Mouse (Mus musculus) hindbrain, embryonic 15.5 days (tissue): ENCODE data around the gene Eml1. TPM values are rescaled to one million over a fixed set of nuclear protein-coding genes. Genes with fewer than 3 reads are reported as not detected.

Experiments used
- ATAC-seq: fragments of 200-750 bp; cut with Nextera tagmentation; 2 replicates; pipeline ENCODE4 v1.8.0; 2017; ENCODE audit warnings: low read depth, moderate number of reproducible peaks, moderate TSS enrichment; ENCODE audit not compliant: low FRiP score
- H3K27ac ChIP-seq: fragments of 300-500 bp; sonication (generic); replicated peaks from 2 replicates; pipeline ENCODE4 v1.5.1; 2015; ENCODE audit warnings: mild to moderate bottlenecking, inconsistent platforms
- H3K27me3 ChIP-seq: fragments of 300-500 bp; sonication (generic); 2 replicates; pipeline ENCODE4 v1.6.1; 2015; ENCODE audit warnings: control low read depth, inconsistent platforms
- H3K36me3 ChIP-seq: fragments of 300-500 bp; sonication (generic); 2 replicates; pipeline ENCODE4 v1.6.1; 2015; ENCODE audit warnings: control low read depth, inconsistent platforms
- H3K4me1 ChIP-seq: fragments of 300-500 bp; sonication (generic); replicated peaks from 2 replicates; pipeline ENCODE4 v1.6.1; 2015; ENCODE audit warnings: control low read depth, inconsistent platforms
- H3K4me2 ChIP-seq: fragments of 300-500 bp; sonication (generic); 2 replicates; pipeline ENCODE4 v1.6.1; 2015; ENCODE audit warnings: moderate library complexity, mild to moderate bottlenecking, inconsistent platforms
- H3K4me3 ChIP-seq: fragments of 300-500 bp; sonication (generic); 2 replicates; pipeline ENCODE4 v1.5.1; 2015; ENCODE audit warnings: mild to moderate bottlenecking, inconsistent platforms
- H3K9ac ChIP-seq: fragments of 300-500 bp; sonication (generic); 2 replicates; pipeline ENCODE4 v1.6.1; 2015; ENCODE audit warnings: inconsistent platforms
- H3K9me3 ChIP-seq: fragments of 300-500 bp; sonication (generic); 2 replicates; pipeline ENCODE4 v1.6.1; 2016; ENCODE audit warnings: control low read depth, inconsistent platforms
- WGBS: fragments of 180-500 bp; shearing (Covaris S2); methylation state at CpG from one replicate; pipeline ENCODE4 v1.1.7; 2015; 5-methylcytosine and 5-hydroxymethylcytosine counted together
- polyA plus RNA-seq: library from polyadenylated mRNA; unstranded; fragments of >200 nt; fragmentation: Nextera tagmentation; extraction: Ambion mirVana; gene quantifications from 2 replicates; pipeline ENCODE4 v1.2.1, GENCODE M21; 2015

Eml1 gene
- polyA plus RNA-seq, 1 experiment from 2014 or later = 58.2 TPM

DNA sequence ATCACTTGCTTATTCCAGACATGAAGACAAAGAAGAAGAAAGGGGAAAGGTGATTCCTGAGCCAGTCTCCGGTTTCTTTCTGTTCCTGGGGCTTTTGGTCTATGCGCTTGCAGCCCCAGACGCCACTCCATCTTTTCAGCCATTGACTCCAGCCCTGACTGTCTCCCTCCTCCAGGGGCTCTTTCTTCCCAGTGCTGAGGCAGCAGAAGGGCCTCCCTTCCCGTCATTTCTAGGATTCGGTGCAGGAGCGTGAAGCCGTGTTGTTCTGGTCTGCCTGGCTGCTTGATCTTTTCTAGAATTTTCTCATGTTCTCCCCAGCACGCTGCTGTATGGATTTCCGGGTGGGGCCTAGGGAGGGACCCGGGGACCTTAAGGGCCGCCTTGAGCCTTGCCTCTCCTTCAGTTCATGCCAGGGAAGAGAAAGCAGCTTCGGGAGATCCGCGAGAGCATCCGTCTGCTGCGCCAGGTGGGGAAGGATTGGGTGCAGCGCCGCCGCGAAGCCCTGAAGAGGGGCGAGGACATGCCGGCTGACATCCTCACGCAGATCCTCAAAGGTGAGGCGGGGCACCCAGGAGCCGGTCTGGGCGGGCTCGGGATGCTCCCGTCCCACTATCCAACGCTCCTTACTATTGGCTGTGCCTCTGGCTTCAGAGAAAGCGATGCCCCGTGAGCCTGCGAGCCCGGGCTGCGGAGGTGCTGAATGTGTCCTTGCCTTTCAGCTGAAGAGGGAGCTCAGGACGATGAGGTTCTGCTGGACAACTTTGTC lies 18.2 kb upstream of the Eml1 start:
- peak overlapping the region; percentile 46 for H3K4me2 ChIP-seq
- 10% methylated on average over 35 of the region's 35 CpGs for WGBS
- ATAC-seq = no peak; the same call in 1 of the 2 replicates
- peaks cover 9% of the 10 kb centered on the region for H3K4me1 ChIP-seq
- H3K36me3 ChIP-seq = no peaks in the 10 kb centered on the region
- no peaks in the 10 kb centered on the region for H3K9me3 ChIP-seq
- H3K27me3 ChIP-seq = peaks cover 19% of the 10 kb centered on the region
- no peak overlapping the region for H3K9ac ChIP-seq
- H3K4me3 ChIP-seq = peak overlapping the region; percentile 10
- 0 out of 2 replicates have a peak overlapping the region, but pooled peaks have one; percentile 30 for H3K27ac ChIP-seq

DNA sequence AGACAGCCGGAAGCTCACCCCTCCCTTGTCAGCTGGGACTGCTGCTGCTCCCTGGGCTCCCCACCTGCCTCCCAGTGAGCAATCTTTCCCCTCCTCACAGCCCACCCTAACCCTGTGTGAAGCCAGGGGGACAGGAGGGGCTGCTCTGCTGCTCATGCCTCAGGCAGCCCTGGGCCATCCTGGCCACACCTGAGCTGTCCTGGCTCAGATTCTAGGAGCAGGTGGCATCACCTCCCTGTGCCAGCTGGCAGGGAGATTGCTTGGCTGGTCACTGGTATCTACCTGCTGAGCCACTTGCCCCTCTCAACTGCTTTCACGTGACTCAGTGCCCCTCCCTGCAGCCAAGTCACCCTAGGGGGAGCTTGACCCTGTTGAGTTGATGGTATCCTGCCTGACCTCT lies 16.5 kb upstream of the Eml1 start:
- Histone ChIP-seq H3K27me3 (peaks cover 19% of the 10 kb centered on the region), H3K9me3 (no peaks in the 10 kb centered on the region), H3K27ac (no peak overlapping the region), H3K36me3 (no peaks in the 10 kb centered on the region), H3K4me3 (no peak overlapping the region), H3K9ac (no peak overlapping the region), H3K4me1 (peaks cover 9% of the 10 kb centered on the region), H3K4me2 (no peak overlapping the region)
- ATAC-seq = no peak; the same call in 1 of the 2 replicates
- 71% methylated on average over 2 of the region's 2 CpGs for WGBS

DNA sequence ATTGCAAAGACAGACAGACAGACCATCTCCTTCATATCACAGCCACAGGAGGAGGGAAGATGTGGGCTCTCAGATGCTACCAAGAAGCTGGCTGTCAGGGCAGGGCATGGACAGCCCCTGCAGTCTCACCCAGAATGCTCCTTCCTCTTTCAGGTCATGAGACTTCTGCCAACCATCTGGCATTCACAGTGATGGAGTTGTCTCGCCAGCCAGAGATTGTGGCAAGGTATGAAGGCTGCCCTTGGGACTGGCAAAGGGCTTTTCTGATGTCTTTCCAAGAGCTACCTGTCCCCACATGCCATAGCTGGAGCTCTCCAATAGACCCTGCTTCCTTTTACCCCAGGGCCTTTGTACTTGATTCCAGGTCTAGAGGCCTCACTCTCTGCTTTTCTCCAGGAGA lies 15.5 kb upstream of the Eml1 start:
- H3K36me3 ChIP-seq = no peaks in the 10 kb centered on the region

DNA sequence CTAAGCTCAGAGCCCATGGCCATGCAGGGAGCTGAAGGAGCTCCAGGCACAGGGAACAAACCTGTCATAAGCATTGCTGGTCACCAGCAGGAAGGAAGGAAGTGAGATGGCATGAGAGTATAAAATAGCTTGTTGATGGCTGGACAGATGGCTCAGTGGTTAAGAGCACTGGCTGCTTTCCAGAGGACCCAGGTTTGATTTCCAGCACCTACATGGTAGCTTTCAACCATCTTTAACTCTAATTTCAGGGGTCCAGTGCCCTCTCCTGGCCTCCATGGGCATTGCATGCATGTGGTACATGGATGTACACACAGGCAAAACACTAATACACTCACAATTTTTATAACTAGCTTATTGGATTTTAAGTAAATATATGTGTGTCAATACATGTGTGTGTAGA lies 14.8 kb upstream of the Eml1 start:
- no peak overlapping the region for H3K4me2 ChIP-seq
- peaks cover 18% of the 10 kb centered on the region for H3K27me3 ChIP-seq
- H3K9me3 ChIP-seq = no peaks in the 10 kb centered on the region
- no peak for ATAC-seq
- H3K27ac ChIP-seq = no peak overlapping the region
- peaks cover 9% of the 10 kb centered on the region for H3K4me1 ChIP-seq
- H3K36me3 ChIP-seq = no peaks in the 10 kb centered on the region
- no peak overlapping the region for H3K4me3 ChIP-seq
- H3K9ac ChIP-seq = no peak overlapping the region

More for the DNA sequence above, 15.5 kb upstream of the Eml1 start:
- H3K27ac ChIP-seq = no peak overlapping the region
- peaks cover 9% of the 10 kb centered on the region for H3K4me1 ChIP-seq
- H3K27me3 ChIP-seq = peaks cover 19% of the 10 kb centered on the region
- H3K4me2 ChIP-seq = no peak overlapping the region
- 86% methylated on average over 1 of the region's 1 CpGs for WGBS
- no peaks in the 10 kb centered on the region for H3K9me3 ChIP-seq
- no peak overlapping the region for H3K4me3 ChIP-seq
- H3K9ac ChIP-seq = no peak overlapping the region
- ATAC-seq = no peak

DNA sequence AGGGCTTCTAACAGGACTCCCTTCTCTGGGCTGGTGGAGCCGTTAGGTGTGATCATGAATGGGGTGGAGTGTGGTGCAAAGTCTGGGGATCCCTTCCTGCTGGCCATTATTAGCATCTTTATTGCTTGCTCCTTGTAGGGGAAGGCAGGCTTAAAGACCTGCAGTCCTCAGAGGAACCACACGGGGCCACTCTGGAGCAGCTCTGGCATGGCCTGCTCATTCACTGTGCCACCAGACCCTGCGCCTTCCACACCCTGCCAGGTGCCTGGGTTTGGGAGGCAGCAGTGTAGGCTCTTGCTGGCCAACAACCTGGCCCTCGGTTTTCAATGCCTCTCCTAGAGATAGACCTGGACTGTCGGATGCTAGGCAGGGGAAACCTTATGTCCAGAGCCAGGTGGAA lies 7.0 kb upstream of the Eml1 start:
- Histone ChIP-seq H3K4me2 (no peak overlapping the region), H3K9ac (no peak overlapping the region), H3K4me3 (no peak overlapping the region), H3K36me3 (no peaks in the 10 kb centered on the region), H3K27ac (no peak overlapping the region), H3K27me3 (no peaks in the 10 kb centered on the region), H3K4me1 (peaks cover 4% of the 10 kb centered on the region), H3K9me3 (no peaks in the 10 kb centered on the region)
- 5% methylated on average over 5 of the region's 5 CpGs for WGBS
- peak; percentile 76 for ATAC-seq

DNA sequence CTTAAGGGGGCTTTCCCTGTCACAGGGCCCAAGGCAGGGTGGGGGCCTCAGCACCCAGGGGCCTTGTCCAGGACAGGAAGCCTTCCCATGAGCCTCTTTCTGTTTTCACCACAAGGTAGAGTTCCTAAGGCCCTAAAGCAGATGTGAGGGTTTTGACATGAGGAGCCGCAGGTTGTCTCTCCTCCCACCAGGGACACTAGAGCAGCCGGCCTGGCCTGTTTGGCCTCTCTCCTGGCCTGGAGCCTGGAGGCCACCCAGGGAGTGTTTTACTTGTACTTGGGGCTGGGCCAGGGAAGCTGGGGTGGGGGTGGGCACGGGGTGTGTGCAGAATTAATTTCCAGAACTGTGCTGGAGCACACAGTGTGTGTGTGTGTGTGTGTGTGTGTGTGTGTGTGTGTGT lies 5.4 kb upstream of the Eml1 start:
- no peaks in the 10 kb centered on the region for H3K27me3 ChIP-seq
- peaks cover 8% of the 10 kb centered on the region for H3K4me1 ChIP-seq
- no peak for ATAC-seq
- H3K9me3 ChIP-seq = no peaks in the 10 kb centered on the region
- no peak overlapping the region for H3K9ac ChIP-seq
- no peak overlapping the region for H3K27ac ChIP-seq
- no peaks in the 10 kb centered on the region for H3K36me3 ChIP-seq
- no peak overlapping the region for H3K4me2 ChIP-seq
- WGBS = 34% methylated on average over 3 of the region's 3 CpGs
- H3K4me3 ChIP-seq = no peak overlapping the region

DNA sequence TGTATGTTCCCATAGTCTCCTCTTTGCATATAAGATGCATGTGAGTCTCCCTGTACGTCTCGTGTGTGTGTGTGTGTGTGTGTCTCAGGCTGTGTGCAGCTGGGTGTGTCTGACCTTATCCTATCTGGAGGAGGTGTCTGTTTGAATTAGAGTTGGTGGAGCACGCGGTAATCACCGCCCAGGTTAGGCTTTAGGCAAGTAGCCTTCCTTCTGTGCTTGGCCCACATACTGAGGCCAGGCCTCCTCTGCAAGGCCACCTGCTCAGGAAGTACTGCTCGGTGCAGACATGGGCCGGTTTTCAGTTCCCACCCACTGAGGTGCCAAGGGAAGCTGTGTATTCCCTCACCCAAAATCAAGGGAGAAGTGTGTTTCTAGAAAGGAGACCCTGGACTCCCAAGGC lies 4.9 kb upstream of the Eml1 start:
- H3K27me3 ChIP-seq = no peaks in the 10 kb centered on the region
- WGBS = 75% methylated on average over 7 of the region's 7 CpGs
- H3K4me2 ChIP-seq = no peak overlapping the region
- peaks cover 8% of the 10 kb centered on the region for H3K4me1 ChIP-seq
- no peaks in the 10 kb centered on the region for H3K9me3 ChIP-seq
- no peak for ATAC-seq
- H3K4me3 ChIP-seq = no peak overlapping the region
- H3K27ac ChIP-seq = no peak overlapping the region
- H3K36me3 ChIP-seq = no peaks in the 10 kb centered on the region
- H3K9ac ChIP-seq = no peak overlapping the region

DNA sequence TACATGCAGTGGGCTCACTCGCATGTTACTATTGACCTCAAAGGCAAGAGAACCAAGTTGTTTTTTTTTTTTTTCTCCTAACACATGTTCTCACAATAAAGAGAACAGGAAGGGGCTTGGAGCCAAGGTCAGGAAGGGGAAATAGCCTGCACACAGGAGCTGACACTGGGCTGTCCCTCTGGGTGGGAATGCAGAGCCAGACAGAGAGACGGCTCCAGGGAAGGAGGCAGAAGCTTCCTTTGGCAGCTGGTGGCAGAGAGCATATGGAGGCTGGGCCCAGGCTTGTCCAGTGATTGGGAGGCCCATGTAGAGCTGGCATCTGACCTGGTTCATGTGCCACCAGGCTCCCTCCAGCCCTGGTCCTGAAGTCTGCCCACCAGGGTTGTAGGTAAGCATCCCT lies 2.8 kb upstream of the Eml1 start:
- no peaks in the 10 kb centered on the region for H3K27me3 ChIP-seq
- WGBS = 75% methylated on average over 2 of the region's 2 CpGs
- H3K4me1 ChIP-seq = peaks cover 11% of the 10 kb centered on the region
- H3K9me3 ChIP-seq = no peaks in the 10 kb centered on the region
- no peaks in the 10 kb centered on the region for H3K36me3 ChIP-seq
- H3K4me2 ChIP-seq = no peak overlapping the region
- no peak for ATAC-seq
- no peak overlapping the region for H3K9ac ChIP-seq
- H3K27ac ChIP-seq = no peak overlapping the region; the same call in 1 of the 2 replicates
- no peak overlapping the region for H3K4me3 ChIP-seq

DNA sequence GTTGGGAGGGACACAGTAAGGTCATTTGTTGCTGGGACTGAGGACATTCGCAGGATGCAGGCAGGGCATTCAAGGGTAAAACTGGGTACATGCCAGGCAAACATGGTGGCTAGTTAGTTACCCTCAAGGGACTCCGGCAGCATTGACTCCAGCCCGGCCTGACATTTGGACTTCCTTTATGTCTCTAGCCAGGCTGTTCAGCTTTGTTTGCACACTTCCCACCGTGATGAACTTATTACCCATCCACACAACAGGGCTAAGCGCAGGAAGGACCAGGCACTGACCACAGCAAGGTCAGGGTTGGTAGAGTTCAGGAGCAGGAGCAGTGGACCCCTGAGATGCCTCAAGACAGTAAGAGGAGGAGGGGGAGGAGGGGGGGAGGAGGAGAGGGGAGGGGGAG lies 1.8 kb upstream of the Eml1 start:
- Histone ChIP-seq H3K4me3 (no peak overlapping the region), H3K4me1 (peaks cover 11% of the 10 kb centered on the region), H3K9me3 (no peaks in the 10 kb centered on the region), H3K4me2 (no peak overlapping the region), H3K27me3 (no peaks in the 10 kb centered on the region), H3K27ac (no peak overlapping the region), H3K36me3 (no peaks in the 10 kb centered on the region), H3K9ac (no peak overlapping the region)
- 46% methylated on average over 5 of the region's 5 CpGs for WGBS
- no peak for ATAC-seq

DNA sequence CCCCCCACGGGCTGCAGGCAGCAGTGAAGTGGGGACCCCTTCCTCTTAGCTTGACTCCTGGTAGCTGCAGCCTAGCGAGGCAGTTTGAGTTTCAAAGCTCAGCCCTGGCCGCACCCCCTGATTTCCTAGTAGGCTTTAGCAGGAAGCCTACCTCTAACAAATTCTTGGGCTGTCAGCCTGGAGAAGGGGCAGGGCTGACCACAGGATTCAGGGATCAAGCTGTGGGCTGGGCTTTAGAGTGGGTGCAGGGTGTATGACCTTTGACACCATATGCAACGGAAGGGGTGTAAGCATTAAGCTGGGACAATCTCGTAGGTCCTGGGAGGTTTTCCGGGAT lies 640 bp downstream of the Eml1 start:
- Histone ChIP-seq H3K9ac (no peak overlapping the region), H3K9me3 (no peaks in the 10 kb centered on the region), H3K4me3 (no peak overlapping the region), H3K36me3 (no peaks in the 10 kb centered on the region), H3K4me1 (0 out of 2 replicates have a peak, but pooled peaks cover 7% of the 10 kb centered on the region), H3K27me3 (no peaks in the 10 kb centered on the region), H3K27ac (no peak overlapping the region), H3K4me2 (no peak overlapping the region)
- no peak for ATAC-seq
- 76% methylated on average over 6 of the region's 6 CpGs for WGBS

DNA sequence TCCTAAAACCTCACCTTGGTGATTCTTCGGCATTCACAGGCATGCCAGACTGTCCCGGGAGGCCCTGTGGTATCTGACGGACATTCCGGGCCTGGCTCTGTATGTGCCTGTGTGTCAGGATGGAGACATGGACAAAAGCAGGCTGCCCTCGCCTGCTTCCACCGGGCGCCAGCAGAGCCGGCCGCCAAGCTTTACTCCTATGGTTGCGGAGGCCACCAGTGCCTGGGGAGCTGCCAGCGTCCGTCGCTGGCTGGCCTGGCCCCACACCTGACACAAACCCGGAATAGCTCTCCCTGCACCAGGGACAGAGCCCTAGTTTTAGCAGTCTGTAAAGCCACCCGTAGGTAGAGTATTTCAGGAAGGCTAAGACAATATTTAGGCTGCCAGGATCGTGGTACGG lies 1.5 kb downstream of the Eml1 start:
- Histone ChIP-seq H3K36me3 (no peaks in the 10 kb centered on the region), H3K4me1 (0 out of 2 replicates have a peak, but pooled peaks cover 7% of the 10 kb centered on the region), H3K9me3 (no peaks in the 10 kb centered on the region), H3K9ac (no peak overlapping the region), H3K4me3 (no peak overlapping the region), H3K27ac (no peak overlapping the region), H3K4me2 (no peak overlapping the region), H3K27me3 (no peaks in the 10 kb centered on the region)
- no peak for ATAC-seq
- 64% methylated on average over 17 of the region's 17 CpGs for WGBS

DNA sequence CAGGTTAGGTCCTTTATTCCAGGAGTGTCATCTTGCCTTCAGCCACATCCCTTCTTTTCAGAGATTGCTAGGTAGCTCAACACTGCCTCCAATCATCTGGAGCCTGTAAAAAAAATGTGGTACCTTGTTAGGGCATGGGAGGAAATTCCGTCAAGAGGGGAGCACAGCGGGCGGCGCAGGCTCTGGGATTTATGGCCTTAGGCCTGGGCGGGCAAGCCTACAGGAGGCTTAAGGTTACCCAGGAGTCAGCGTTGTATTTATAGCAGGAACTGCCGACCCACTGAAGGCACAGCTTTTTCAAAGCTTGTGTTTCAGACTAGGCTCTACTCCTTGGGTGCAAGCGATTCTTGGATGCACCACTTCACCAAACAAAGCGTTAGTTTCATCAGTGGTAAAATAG lies 2.9 kb downstream of the Eml1 start:
- no peak overlapping the region for H3K4me2 ChIP-seq
- H3K9ac ChIP-seq = no peak overlapping the region
- H3K9me3 ChIP-seq = no peaks in the 10 kb centered on the region
- 78% methylated on average over 9 of the region's 9 CpGs for WGBS
- H3K27me3 ChIP-seq = no peaks in the 10 kb centered on the region
- no peak overlapping the region for H3K4me3 ChIP-seq
- ATAC-seq = no peak
- H3K4me1 ChIP-seq = 0 out of 2 replicates have a peak, but pooled peaks cover 7% of the 10 kb centered on the region
- H3K36me3 ChIP-seq = no peaks in the 10 kb centered on the region
- H3K27ac ChIP-seq = no peak overlapping the region

DNA sequence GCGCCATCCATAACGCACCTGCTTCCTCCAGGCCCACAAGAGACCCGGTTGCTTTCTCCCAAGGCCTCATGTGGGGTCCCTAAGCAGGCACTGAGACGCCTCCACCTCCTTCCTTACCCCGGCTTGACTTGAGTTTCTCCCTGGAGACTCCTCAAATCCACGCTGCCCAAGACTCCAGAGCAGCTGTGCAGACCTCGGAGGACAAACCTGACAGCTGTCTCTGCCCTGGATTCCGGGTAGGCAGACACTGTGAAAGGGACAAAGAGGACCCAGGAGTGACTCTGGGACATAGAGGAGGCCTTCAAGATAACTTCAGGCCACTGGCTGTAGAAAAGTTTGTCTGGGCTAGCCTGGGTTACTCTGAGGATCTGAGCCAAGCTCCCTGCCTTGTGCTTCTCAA lies 3.9 kb downstream of the Eml1 start:
- 80% methylated on average over 8 of the region's 8 CpGs for WGBS
- Histone ChIP-seq H3K27ac (no peak overlapping the region), H3K36me3 (no peaks in the 10 kb centered on the region), H3K4me3 (no peak overlapping the region), H3K4me1 (0 out of 2 replicates have a peak, but pooled peaks cover 3% of the 10 kb centered on the region), H3K4me2 (no peak overlapping the region), H3K27me3 (no peaks in the 10 kb centered on the region), H3K9ac (no peak overlapping the region), H3K9me3 (no peaks in the 10 kb centered on the region)
- ATAC-seq = no peak
